Mouse (Mus musculus): ENCODE results near the gene Epha2.

Gene Epha2

DNA sequence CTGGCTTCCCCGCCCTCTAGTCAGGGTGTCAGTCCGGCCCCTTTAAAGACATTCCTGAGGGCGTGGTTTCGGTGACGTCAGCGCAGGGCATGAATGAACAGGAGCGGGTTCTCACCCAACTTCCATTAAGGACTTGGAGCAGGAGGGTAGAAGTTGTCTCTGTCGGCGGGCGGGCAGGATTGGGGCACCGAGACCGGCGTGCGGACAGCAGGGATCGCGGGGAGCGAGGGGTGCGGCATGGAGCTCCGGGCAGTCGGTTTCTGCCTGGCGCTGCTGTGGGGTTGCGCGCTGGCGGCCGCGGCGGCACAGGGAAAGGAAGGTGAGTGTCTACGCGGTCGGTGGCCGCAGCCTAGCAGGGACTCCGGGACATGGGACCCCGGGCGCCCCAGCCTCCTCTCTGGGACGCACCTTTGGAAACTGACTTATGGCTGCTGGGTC, at the start of gene Epha2:
Gene Epha2, plus strand, starts transcription at position 125 of the 438 bp plus-strand sequence.
- ATAC-seq (ENCODE audit: low TSS enrichment) = peak; percentile 72

DNA sequence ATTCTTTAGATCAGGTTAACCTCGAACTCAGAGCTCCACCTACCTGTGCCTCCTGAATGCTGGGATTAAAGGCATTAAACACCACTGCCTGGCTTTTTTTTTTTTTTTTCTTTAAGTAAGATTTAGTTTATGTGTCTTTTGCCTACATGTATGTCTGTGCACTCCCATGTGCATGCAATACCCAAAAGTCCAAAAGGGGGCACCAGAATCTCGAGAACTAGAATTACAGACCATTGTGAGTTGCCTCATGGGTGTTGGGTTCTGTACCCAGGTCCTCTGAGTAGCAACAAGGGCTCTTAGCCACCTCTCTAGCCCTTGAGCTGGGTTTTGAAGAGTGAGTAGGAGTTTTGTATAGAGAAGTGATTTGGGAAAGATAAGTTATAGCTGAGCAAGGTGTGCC, 48.4 kb upstream of the Epha2 start:
- no peak for ATAC-seq (ENCODE audit: low TSS enrichment)

DNA sequence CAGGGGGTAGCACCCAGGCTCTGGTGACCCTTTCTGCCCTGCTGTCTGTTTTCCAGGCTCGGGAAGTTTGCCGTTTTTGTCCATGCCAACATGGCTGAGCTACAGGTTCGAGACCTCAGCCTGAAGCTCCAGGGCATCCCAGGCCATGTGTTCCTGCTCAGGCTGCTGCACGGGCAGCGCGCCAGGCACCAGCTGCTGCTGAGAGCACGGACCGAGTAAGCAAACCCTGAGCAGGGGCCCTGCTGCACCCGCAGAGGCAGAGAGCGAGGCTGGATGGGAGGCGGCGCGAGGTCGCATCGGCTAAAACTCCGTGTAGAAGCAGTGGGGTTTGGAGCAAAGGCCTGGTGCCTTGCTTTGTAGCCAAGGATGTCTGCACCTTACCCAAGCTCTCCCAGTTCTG, 46.8 kb upstream of the Epha2 start:
- ATAC-seq (ENCODE audit: low TSS enrichment) = no peak

DNA sequence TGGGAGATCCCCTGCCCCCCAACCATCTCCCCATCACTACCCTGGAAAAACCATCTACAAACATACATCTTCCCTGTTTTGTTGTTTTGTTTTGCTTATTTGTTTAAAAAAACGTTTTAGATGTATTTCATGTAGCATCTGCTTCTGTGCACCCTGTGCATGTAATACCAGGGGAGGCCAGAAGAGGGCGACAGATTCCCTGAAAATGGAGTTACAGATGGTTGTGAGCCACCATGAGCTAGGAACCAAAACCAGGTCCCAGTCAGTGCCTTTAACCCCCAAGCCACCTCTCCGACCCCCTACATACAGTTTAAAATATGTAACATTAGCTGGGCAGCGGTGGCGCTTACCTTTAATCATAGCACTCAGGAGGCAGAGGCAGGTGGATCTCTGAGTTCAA, 43.6 kb upstream of the Epha2 start:
- ATAC-seq (ENCODE audit: low TSS enrichment) = no peak

DNA sequence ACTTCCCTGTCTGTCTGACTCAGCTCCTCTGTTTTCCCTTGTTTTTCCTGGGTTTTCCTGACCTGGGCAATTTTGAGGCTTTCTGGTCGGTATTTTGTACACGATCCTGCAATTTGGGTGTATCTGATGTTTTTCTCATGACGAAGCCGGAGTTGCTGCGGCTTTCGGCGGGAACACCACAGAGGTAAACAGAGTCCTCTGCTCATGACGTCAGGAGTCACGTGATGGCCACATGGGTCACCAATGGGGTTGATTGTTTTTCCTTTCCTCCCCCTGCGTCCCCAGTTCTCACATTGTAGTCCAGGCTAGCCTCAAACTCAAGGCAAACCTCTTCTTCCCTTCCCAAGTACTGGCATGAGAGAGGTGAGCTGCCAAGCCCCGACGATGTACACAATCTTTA, 41.6 kb upstream of the Epha2 start:
- ATAC-seq (ENCODE audit: low TSS enrichment) = no peak

DNA sequence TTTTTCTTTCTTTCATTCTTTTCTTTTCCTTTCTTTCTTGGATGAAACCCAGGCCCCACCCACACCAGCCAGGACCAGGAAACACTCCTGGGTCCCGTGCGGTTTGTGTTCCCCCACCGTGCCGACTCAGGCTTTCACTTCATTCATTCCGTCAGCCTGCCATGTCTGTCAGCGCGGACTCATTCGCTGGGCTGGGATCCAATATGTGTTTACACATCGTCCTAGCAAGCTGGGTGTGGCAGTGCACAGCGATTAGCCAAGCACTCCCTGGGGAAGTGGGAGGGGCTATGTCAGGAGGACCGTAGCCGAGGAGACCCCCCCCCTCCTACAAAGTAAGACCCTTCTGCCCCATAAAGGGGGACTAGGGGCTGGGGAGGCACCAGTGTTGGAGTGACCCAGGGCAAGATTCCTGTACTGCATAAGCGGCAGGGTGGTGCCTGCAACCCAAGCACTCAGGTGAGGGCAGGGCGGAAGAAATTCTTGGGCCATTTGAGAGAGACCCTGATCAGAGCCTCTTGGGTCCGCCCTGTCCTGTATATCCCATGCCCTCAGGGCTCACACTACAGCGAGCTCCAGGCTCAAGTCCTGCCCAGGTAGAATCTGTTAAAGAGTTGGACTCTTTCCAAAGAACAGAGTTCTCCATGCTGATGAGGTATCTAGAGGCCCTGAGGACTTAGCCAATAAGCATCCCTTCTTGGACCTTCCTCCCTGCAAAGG, 40.9 kb upstream of the Epha2 start:
- ATAC-seq (ENCODE audit: low TSS enrichment) = no peak

DNA sequence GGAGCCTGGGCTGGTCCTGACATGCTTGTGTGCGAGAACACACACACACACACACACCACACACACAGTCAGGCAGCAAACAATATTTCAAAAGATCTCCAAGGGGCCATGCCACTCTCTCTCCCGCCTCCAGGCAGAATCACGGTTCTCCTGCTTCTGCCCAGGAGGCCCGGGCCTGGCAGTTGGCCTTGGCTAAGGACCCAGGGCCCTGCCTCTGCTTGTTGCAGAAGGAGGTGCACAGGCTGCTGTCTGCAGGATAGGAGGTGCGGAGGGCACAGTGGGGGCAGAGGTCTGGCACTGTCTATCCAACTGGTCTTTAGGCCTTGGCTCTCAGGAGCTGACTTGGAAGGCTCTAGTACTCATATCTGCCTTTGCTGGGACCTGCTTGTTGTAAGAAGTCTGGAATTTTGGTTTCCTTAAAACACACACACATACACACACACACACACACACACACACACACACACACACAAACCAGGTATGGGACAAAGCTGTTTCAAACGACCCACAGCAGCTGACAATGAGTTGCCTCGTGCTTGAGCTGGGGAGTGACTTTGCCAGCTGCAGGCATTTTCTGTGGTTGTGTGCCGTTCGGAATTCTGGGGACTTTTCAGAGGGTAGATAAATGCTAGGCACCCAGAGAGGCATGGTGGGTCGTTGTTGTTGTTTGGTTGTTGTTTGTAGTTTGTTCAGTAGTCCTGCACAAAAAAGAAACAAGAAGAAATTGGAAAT, 38.0 kb upstream of the Epha2 start:
- no peak for ATAC-seq (ENCODE audit: low TSS enrichment)

DNA sequence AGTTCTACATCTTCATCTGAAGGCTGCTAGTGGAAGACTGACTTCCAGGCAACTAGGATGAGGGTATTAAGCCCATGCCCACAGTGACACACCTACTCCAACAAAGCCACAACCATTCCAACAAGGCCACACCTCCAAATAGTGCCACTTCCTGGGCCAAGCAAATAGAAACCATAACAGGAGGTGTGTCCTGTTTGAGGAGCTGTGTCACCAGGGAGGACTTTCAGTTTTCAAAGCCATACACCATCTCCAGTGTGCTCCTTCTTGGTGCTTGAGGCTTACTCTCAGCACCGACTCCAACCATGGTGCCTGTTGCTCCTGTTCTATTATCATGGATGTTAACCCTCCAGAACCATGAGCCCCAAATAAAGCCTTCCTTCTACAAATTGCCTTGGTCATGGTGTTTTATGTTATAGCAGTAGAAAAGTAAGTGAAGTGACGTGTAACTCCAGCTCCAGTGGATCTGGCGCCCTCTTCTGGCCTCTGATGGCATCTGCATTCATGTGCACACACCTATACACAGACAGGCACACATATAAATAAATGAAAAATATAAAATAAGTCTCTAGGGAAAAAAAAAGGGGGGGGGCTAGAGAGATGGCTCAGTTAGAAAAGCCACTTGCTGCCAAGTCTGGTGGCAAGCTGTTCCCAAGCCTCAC, 34.9 kb upstream of the Epha2 start:
- ATAC-seq (ENCODE audit: low TSS enrichment) = no peak

DNA sequence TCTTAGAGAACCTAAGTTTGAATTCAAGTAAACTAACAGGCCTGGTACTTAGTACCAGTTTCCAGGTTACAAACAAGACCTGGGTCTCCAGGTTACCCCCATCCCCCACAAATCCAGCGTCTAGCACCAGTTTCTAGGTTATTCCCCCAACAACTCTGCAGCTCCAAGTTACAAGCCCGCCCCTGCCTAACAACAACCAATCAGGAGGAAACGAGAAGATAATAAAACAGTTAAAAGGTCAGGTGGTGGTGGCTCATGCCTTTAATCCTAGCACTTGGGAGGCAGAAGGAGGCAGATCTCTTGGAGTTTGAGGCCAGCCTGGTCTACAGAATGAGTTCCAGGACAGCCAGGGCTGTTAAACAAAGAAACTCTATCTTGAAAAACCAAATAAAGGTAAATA, 33.8 kb upstream of the Epha2 start:
- no peak for ATAC-seq (ENCODE audit: low TSS enrichment)

DNA sequence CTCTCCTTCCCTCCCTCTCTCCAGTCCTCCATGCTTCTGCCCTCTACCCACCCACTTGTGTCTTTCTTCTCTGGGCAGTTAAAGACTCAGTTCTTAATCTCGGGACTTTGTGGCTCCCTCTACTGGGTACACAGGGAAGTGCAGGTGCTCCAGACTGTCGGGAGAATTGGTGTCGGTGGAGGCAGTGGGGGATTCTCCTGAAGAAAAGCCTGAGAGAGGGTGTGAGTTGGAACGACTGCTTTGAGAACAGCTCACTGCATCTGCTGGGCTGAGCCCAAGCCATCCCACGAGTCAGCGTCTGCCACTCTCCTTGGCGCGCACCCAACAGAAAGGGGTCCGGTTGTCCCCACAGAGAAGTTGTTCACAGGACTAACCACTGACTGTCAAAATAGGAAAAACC, 33.2 kb upstream of the Epha2 start:
- peak; percentile 74 for ATAC-seq (ENCODE audit: low TSS enrichment)

DNA sequence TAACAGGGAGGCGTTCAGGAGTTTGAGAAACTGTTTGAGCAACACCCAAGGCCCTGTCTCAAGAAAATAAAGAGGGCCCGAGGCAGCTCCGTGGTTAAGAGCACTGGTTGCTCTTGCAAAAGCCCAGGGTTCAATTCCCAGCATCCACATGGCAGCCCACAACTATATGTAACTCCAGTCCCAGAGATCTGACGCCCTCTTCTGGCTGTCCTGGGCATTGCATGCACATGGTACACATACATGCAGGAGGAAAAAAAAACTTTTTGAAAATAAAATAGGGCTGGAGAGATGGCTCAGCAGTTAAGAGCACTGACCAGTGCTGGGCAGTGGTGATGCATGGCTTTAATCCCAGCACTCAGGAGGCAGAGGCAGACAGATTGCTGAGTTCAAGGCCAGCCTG, 32.7 kb upstream of the Epha2 start:
- ATAC-seq (ENCODE audit: low TSS enrichment) = no peak

DNA sequence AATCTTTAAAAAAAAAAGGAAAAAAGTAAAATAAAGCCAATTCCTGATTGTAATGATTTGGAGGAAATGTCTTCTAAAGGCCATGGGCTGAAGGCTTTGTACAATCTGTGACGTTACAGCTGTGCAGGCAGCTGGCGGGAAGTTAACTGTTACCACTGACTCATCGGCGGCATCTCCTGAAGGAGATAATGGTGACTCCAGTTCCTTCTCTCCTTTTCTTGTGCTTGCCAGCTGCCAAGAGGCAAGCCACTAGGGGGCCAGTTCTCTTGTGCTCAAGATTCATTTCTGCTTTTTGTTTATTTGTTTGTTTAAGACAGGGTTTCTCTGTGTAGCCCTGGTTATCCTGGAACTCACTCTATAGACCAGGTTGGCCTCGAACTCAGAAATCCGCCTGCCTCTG, 32.0 kb upstream of the Epha2 start:
- no peak for ATAC-seq (ENCODE audit: low TSS enrichment)

DNA sequence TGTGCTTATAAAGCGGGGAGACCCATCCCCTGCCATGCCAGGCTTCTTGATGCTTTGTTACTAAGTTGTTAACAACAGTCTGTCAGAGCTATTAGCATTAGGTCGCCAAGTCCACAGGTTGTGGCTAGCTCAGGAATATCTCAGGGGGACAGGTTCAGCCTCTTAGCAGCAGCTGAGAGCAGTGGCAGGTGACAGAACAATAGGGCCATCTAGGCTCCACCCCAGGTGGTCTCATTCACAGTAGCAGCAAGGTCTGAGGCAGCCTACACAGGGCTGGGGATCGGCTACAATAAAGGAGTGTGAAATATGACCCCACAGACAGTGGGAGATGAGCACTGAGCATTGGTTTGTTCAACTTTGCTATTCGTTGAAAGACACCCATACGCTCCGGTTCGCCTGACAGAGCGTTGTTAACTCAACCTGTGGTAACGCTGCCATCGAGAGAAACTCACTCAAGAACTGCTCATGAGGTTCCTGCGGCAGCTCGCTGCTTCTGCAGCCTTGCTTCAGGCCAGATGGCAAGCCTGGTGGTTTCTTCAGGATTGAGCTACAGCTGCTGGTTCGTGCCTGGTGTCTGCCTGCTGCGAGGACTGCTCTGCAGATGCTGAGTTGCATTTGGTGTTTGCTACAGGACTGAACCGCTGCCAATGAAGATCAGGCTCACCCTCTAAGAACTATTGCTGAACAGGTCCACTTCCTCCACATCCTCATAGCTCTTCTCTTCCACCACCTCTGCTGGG, 30.7 kb upstream of the Epha2 start:
- ATAC-seq (ENCODE audit: low TSS enrichment) = no peak

DNA sequence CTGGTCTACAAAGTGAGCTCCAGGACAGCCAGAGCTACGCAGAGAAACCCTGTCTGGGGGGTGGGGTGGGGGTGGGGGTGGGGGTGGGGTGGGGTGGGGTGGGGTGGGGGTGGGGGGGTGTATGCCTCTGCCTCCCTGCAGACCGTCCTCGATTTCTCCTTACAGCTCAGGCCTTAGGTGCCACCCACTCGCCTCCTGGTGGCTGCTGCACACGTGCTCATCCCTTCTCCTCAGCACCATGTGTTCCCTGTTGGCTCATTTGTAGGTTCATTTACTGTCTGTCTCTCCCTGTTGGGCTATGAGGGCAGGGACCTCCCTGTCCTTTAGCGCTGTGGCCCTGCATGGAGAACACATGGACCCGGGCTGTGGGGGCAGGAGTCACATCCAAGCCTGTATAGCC, 29.8 kb upstream of the Epha2 start:
- ATAC-seq (ENCODE audit: low TSS enrichment) = no peak

DNA sequence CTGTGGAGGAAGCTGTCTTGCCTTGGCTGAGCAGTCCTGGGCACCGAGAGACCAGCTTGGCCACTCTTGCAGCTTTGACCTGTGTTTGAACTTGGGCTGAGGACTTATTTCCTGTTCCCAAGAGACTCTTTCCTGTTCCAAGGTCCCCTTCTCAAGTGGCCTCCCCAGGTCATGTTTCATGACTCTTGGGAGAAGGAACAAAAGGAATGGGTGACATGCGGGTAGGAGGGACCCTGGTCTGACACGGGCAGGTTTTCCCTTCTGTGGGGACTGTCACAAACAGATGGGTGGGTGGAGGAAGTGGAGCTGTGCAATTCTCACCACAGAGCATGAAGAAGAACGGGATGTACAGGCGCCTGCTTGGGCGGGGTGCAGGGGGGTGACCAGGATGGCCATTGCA, 29.3 kb upstream of the Epha2 start:
- no peak for ATAC-seq (ENCODE audit: low TSS enrichment)

DNA sequence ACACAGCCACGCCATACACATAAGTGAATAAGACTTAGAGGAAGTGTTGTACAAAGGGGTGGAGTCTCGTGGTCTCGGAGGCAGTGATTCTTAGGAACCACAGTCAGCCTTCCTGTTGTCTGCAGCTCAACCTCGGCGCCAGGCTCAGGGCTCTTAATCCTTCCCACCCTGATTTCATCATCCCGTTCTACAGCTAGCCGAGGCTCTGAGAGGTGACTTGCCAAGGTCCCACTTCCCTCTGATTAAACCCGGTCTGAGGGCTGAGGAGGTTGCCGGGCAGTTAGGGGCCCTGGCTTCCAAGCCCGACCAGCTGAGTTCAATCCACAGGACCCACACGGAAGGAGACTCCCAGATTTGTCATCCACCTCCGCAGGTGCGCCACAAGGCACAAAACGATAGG, 28.2 kb upstream of the Epha2 start:
- no peak for ATAC-seq (ENCODE audit: low TSS enrichment)

DNA sequence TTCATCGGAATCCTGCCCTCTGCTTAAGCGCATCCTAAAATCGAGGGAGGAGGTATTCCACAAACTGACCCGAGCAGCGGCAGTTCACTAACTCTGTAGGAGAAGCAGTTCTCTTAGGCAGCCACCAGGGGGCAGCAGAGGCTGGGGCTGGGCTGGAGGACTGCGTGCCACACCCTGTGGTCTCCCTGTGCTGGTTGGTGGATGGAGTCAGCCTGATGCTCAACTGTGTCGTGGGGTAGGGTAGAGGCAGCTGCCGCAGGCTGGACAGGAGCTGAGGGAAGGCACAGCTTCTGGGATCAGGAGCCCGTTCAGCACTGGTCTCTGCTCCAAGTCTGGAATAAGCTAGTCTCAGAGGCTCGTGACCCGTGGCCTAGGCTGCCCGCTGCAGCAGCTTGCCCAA, 27.7 kb upstream of the Epha2 start:
- ATAC-seq (ENCODE audit: low TSS enrichment) = peak; percentile 95

DNA sequence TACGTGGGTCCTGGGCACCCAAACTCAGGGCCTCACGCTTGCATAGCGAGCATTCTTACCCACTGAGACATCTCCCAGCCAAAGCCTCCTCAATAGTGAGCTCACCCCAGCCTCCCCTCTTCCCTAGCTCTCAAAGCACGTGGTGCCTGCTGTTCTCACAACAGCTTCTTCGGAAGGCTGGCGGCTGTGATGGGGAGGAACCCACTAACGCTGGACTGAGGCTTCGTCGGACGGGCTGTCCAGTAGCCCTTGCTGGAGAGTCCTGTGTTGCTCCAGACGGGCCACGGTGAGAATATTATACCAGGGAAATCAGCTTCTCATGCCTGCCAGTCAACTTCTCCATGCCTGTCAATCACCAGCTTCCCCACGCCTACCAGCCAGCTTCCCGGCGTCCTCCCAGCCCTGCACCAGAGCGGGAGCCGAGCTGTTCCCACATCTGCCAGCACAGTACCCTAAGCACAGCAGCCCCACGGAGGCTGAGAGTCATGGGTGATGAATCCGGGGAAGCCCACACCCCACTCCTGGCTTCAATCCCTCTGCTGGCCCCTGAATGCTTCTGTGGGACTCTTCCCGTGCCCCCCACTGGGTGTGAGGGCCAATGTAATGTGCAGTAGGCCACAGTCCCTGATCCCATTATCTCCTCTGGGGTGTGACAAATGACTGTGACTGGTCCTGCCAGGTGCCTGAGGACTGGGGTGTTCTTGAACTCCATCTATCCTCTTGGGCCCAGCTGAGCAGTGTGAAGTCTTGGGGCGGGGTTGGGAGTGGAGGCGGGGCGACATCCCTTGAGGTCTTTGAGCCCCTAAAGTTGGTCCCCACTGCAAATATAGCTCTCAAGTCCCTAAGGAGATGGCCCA, 26.3 kb upstream of the Epha2 start:
- ATAC-seq (ENCODE audit: low TSS enrichment) = no peak

DNA sequence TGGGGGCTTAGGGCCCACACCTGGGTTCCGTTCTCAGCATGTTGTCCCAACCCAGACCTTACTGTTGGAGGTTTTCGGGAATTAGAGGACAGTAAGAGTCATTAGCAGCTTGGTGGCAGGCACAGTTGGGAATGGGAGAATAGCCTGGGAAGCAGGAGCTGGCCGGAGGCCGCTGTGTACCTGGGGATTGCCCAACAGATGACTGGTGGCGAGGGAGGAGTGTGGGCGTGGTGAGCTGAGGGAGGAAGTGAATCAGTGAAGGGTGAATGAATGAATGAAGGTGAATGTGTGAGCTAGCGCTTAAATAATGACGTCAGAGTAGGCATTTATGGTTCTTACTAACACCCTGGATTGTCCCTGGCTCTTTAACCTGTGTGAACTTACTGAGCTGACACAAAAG, 23.9 kb upstream of the Epha2 start:
- no peak for ATAC-seq (ENCODE audit: low TSS enrichment)

DNA sequence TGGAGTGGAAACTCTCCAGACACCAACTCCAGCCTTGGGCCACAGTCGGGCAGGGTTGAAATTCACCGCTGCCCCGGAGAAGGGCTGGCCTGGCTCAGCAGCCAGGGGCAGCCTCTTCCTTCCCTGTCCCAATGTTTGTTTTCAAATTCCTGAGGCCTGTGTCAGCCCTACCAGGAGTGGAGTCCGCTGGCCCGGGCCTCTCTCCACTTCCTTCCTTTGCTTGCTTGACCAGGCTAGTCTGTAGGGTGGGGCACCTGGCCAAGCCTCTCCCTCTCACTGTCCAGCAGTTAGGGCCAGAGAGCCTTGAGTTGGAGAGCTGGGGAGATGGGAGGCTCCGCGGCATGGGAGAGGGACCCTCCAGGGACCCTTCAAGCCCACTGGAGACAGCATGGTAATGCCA, 22.9 kb upstream of the Epha2 start:
- ATAC-seq (ENCODE audit: low TSS enrichment) = no peak

DNA sequence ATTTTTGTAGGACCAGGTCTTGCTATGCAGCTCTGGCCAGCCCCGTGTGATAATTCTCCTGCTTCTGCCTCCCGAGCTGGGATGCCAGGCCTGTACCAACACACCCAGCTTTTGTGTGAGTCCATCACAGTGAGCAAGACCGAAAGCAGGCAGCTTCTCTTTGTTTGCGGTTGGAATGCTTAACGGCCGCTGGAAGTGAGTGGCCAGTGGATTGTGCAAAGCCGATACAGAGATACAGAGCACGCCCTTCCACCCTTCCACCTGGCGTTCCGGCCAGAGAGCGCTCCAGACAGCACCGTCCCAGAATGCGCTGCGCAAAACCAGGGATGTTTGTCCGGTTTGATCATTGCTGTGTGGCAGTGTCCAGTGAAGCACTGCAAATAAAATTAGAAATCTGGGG, 21.7 kb upstream of the Epha2 start:
- ATAC-seq (ENCODE audit: low TSS enrichment) = no peak
